Mouse (Mus musculus) forebrain, embryonic 14.5 days (tissue): ENCODE measurements at regions not wholly inside any gene's neighbourhood (a gene's known extent, or its start where the extent isn't known, plus 50 kb on each side); places are given as distances from the start of the nearest gene placed in this dataset.

Experiments
- ATAC-seq: fragments of 200-750 bp; cut with Nextera tagmentation; 2 replicates; pipeline ENCODE4 v1.8.0; 2017; ENCODE audit warnings: mild to moderate bottlenecking, moderate library complexity
- DNase-seq: peaks from one replicate; pipeline ENCODE4 v3.0.0-alpha.2; 2015; ENCODE audit warnings: low spot score
- H3K27ac ChIP-seq: fragments of 300-500 bp; sonication (generic); 2 replicates; pipeline ENCODE4 v1.5.1; 2014; ENCODE audit warnings: low read depth, mild to moderate bottlenecking, control low read depth, low read length, moderate library complexity
- H3K27me3 ChIP-seq: fragments of 300-500 bp; sonication (generic); replicated peaks from 2 replicates; pipeline ENCODE4 v1.6.1; 2014; ENCODE audit warnings: low read length, control low read depth, mixed read lengths; ENCODE audit not compliant: control insufficient read depth, insufficient read depth
- H3K36me3 ChIP-seq: fragments of 300-500 bp; sonication (generic); 2 replicates; pipeline ENCODE4 v1.6.1; 2014; ENCODE audit warnings: low read length, control low read depth; ENCODE audit not compliant: control insufficient read depth, insufficient read depth
- H3K4me1 ChIP-seq: fragments of 300-500 bp; sonication (generic); 2 replicates; pipeline ENCODE4 v1.6.1; 2014; ENCODE audit warnings: antibody characterized with exemption, low read length, control low read depth; ENCODE audit not compliant: control insufficient read depth, insufficient read depth
- H3K4me2 ChIP-seq: fragments of 300-500 bp; sonication (generic); 2 replicates; pipeline ENCODE4 v1.6.1; 2014; ENCODE audit warnings: mild to moderate bottlenecking, control low read depth, low read length
- H3K4me3 ChIP-seq: fragments of 300-500 bp; sonication (generic); 2 replicates; pipeline ENCODE4 v1.5.1; 2014; ENCODE audit warnings: low read depth, low read length, control low read depth
- H3K9ac ChIP-seq: fragments of 300-500 bp; sonication (generic); 2 replicates; pipeline ENCODE4 v1.6.1; 2014; ENCODE audit warnings: mild to moderate bottlenecking, low read length, control low read depth, moderate library complexity
- H3K9me3 ChIP-seq: fragments of 300-500 bp; sonication (generic); replicated peaks from 2 replicates; pipeline ENCODE4 v1.6.1; 2016; ENCODE audit warnings: low read length, control low read depth, mixed read lengths; ENCODE audit not compliant: control insufficient read depth
- WGBS: fragments of 180-500 bp; shearing (Covaris S2); extraction: QIAGEN DNeasy Blood & Tissue Kit; methylation state at CpG from one replicate; pipeline ENCODE4 v1.1.7; 2014; 5-methylcytosine and 5-hydroxymethylcytosine counted together

DNA sequence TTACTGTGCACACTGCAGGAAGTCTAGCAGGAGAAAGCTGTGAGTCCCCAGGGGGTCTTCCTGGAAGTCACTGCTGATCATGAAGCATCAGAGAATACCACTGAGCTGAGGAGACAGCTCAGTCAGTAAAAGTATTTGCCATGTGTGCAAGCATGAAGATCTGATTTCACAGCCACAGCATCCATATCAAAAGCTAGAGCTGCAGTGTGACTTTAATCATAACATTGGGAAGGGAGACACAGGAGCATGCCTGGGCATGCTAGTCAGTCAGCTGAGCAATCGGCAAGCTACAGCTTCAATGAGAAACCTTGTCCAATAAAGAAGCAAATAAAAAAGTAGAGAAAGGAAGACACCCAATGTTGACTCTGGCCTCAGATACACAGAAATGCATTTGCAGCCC lies 168.9 kb downstream of the Cst10 start:
- no peak overlapping the region for H3K9ac ChIP-seq
- no peak overlapping the region for H3K4me3 ChIP-seq
- DNase-seq (no peak), ATAC-seq (no peak)
- H3K27me3 ChIP-seq: no peaks in the 10 kb centered on the region
- no peaks in the 10 kb centered on the region for H3K36me3 ChIP-seq
- H3K4me1 ChIP-seq: no peaks in the 10 kb centered on the region
- H3K9me3 ChIP-seq: no peaks in the 10 kb centered on the region
- no peak overlapping the region for H3K4me2 ChIP-seq
- WGBS: 91% methylated on average over 1 of the region's 1 CpGs
- H3K27ac ChIP-seq: no peak overlapping the region

GRCm38 (mm10) chr2:149602581-149602980 lies 197.7 kb downstream of the Cst10 start:
- H3K4me3 ChIP-seq: no peak overlapping the region
- no peaks in the 10 kb centered on the region for H3K9me3 ChIP-seq
- no peak for DNase-seq
- no peak overlapping the region for H3K27ac ChIP-seq
- no peak overlapping the region for H3K9ac ChIP-seq
- no peak overlapping the region for H3K4me2 ChIP-seq
- no peaks in the 10 kb centered on the region for H3K36me3 ChIP-seq
- H3K27me3 ChIP-seq: no peaks in the 10 kb centered on the region
- H3K4me1 ChIP-seq: no peaks in the 10 kb centered on the region
- ATAC-seq: no peak
- WGBS: 82% methylated on average over 2 of the region's 2 CpGs

- H3K9ac ChIP-seq: no peak overlapping the region
- H3K36me3 ChIP-seq: no peaks in the 10 kb centered on the region
- no peaks in the 10 kb centered on the region for H3K9me3 ChIP-seq
- no peak overlapping the region for H3K4me2 ChIP-seq
- no peak for ATAC-seq
- no peak for DNase-seq
- H3K4me3 ChIP-seq: no peak overlapping the region
- no peaks in the 10 kb centered on the region for H3K27me3 ChIP-seq
- H3K27ac ChIP-seq: no peak overlapping the region
- H3K4me1 ChIP-seq: no peaks in the 10 kb centered on the region
- WGBS: 89% methylated on average over 3 of the region's 3 CpGs
Observed at GRCm38 (mm10) chr2:149613381-149613780, 208.5 kb downstream of the Cst10 start.

GRCm38 (mm10) chr2:149614078-149614939 lies 209.5 kb downstream of the Cst10 start:
- 77% methylated on average over 2 of the region's 2 CpGs for WGBS
- Histone ChIP-seq H3K4me2 (no peak overlapping the region), H3K4me1 (no peaks in the 10 kb centered on the region), H3K27ac (no peak overlapping the region), H3K9me3 (no peaks in the 10 kb centered on the region), H3K4me3 (no peak overlapping the region), H3K9ac (no peak overlapping the region), H3K27me3 (no peaks in the 10 kb centered on the region), H3K36me3 (no peaks in the 10 kb centered on the region)
- DNase-seq (peak; percentile 15), ATAC-seq (no peak)

DNA sequence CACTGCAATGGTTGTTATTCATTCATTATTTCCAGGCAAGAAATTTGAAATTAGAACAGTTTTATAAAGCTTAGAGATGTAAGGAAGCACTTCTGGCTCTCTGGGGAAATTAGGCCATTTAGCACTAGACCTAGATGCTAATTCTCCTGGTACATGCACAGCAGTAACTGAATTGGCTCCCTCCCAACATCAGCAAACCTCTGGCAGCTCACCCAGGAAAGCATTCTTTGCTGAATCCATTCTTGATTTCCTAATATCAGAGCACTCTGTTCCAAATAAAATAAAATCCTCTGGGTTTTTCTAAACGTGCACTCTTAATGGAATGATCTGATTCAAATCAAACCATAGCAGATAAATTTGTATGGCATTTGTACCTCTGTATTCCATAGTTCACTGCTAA lies 203.4 kb upstream of the Syndig1 start:
- 76% methylated on average over 1 of the region's 1 CpGs for WGBS
- ATAC-seq: no peak

GRCm38 (mm10) chr2:149641207-149641606 lies 187.8 kb upstream of the Syndig1 start:
- Histone ChIP-seq H3K4me1 (no peaks in the 10 kb centered on the region), H3K9ac (no peak overlapping the region), H3K4me3 (no peak overlapping the region), H3K36me3 (no peaks in the 10 kb centered on the region), H3K4me2 (no peak overlapping the region), H3K27ac (no peak overlapping the region), H3K27me3 (no peaks in the 10 kb centered on the region), H3K9me3 (no peaks in the 10 kb centered on the region)
- WGBS: 88% methylated on average over 3 of the region's 3 CpGs
- DNase-seq: no peak
- ATAC-seq: no peak

More for the DNA sequence above, 203.4 kb upstream of the Syndig1 start:
- Histone ChIP-seq H3K9ac (no peak overlapping the region), H3K27ac (no peak overlapping the region), H3K36me3 (no peaks in the 10 kb centered on the region), H3K27me3 (no peaks in the 10 kb centered on the region), H3K4me1 (no peaks in the 10 kb centered on the region), H3K4me3 (no peak overlapping the region), H3K9me3 (no peaks in the 10 kb centered on the region), H3K4me2 (no peak overlapping the region)
- peak; percentile 24 for DNase-seq

DNA sequence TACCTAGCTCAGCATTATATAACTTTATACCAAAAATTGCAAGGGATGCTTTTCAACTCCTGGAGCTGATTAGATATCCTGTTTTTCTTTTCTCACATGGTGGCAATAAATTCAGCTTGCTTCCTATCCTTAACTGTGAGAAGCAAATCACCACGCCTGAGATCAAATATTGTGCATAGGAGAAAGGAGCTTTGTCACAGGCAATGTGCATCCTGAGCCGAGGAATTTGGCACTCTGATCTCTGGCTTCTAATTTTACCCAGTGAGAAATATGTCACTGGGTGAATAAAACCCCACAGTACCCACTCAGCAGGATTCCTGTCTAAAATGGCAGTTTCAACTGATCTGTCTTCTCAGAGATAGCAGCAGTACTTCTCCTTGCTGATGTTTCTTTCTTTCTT lies 177.2 kb upstream of the Syndig1 start:
- H3K9me3 ChIP-seq: no peaks in the 10 kb centered on the region
- WGBS: 52% methylated on average over 2 of the region's 2 CpGs

GRCm38 (mm10) chr2:149661086-149661485 lies 167.9 kb upstream of the Syndig1 start:
- no peak overlapping the region for H3K4me2 ChIP-seq
- ATAC-seq (no peak), DNase-seq (peak; percentile 14)
- no peaks in the 10 kb centered on the region for H3K36me3 ChIP-seq
- no peaks in the 10 kb centered on the region for H3K4me1 ChIP-seq
- H3K9me3 ChIP-seq: no peaks in the 10 kb centered on the region
- no peak overlapping the region for H3K27ac ChIP-seq
- no peaks in the 10 kb centered on the region for H3K27me3 ChIP-seq
- WGBS: 38% methylated on average over 5 of the region's 5 CpGs
- no peak overlapping the region for H3K4me3 ChIP-seq
- H3K9ac ChIP-seq: no peak overlapping the region

More for the DNA sequence above, 177.2 kb upstream of the Syndig1 start:
- Histone ChIP-seq H3K36me3 (no peaks in the 10 kb centered on the region), H3K9ac (no peak overlapping the region), H3K4me2 (no peak overlapping the region), H3K4me3 (no peak overlapping the region), H3K27me3 (no peaks in the 10 kb centered on the region), H3K27ac (no peak overlapping the region), H3K4me1 (no peaks in the 10 kb centered on the region)
- DNase-seq (no peak), ATAC-seq (no peak)

DNA sequence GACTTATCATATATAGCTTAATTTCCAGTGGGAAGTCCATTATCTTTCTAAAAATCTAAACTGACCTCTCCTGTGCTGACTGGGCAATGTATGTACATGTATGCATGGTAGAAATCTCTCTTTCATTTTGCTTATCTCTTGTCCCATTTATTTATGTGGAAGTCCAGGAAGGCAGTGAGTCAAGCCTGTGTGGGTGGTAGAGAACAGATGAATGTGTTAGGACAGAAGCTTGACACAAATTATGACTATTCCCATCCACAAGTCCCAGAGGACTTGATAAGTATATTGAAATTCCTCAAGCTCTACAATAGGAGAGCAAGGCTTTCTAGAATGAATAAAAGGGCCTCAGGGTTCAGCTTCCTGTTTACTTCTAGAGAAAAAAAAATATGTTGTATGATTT lies 164.6 kb upstream of the Syndig1 start:
- Histone ChIP-seq H3K9ac (no peak overlapping the region), H3K4me3 (no peak overlapping the region), H3K27ac (no peak overlapping the region), H3K36me3 (no peaks in the 10 kb centered on the region), H3K4me2 (no peak overlapping the region), H3K4me1 (no peaks in the 10 kb centered on the region), H3K9me3 (no peaks in the 10 kb centered on the region), H3K27me3 (no peaks in the 10 kb centered on the region)
- DNase-seq (no peak), ATAC-seq (no peak)
